Mouse (Mus musculus): ENCODE measurements around the gene Nme7. TPM values are rescaled to one million over a fixed set of nuclear protein-coding genes. Genes with fewer than 3 reads are reported as not detected.

Nme7 gene
- polyA plus RNA-seq, 1 experiment from 2014 or later: 31.0 TPM

DNA sequence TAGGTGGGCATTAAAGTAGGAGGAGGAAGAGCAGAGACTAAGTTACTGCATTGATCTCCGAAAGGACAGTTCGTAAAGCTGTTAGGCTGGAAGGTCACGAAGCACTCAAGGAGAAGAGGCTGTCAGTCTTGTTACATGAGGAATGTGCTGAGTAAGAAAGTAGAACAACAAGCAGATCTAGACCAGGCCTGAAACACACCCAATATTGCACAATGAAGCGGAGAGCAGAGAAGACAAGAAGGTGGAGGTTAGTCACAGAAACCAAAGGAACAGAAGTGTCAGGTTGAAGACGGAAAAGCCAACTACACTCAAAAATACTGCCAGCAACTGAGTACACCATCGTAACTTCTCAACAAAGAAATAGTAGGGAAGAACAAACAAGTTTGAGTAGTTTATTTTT, 9.8 kb upstream of the Nme7 start:
- no peak overlapping the region for H3K4me2 ChIP-seq

DNA sequence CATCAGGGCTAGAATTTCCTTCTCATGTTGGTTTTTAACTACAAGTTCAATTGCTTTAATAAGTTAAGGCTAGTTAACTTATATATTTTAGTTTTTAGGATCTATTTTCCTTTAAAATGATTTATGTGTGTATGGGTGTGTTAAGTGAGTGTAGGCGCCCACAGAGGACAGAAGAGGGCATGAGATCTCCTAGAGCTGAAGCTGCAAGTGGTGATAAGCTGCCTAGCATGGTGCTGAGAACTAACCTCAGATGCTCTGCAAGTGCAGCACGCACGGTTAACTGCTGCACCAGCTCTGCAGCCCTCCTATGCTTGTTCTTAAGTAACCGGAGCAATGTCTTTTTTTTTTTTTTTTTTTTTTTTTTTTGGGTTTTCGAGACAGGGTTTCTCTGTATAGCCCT, 7.4 kb upstream of the Nme7 start:
- Histone ChIP-seq H3K4me1 (replicated peaks) (no peaks in the 10 kb centered on the region), H3K9ac (no peak overlapping the region), H3K36me3 (peaks cover 81% of the 10 kb centered on the region), H3K4me3 (no peak overlapping the region), H3K9me3 (no peaks in the 10 kb centered on the region), H3K27ac (replicated peaks) (no peak overlapping the region), H3K4me2 (no peak overlapping the region), H3K27me3 (no peaks in the 10 kb centered on the region)
- no peak for ATAC-seq (ENCODE audit: low read depth)
- 95% methylated on average over 4 of the region's 5 CpGs for WGBS

More for the DNA sequence above, 9.8 kb upstream of the Nme7 start:
- Histone ChIP-seq H3K27me3 (no peaks in the 10 kb centered on the region), H3K4me1 (replicated peaks) (no peaks in the 10 kb centered on the region), H3K27ac (replicated peaks) (no peak overlapping the region), H3K9me3 (no peaks in the 10 kb centered on the region), H3K9ac (no peak overlapping the region), H3K36me3 (peaks cover 70% of the 10 kb centered on the region), H3K4me3 (no peak overlapping the region)
- no peak for ATAC-seq (ENCODE audit: low read depth)
- WGBS: 96% methylated on average over 6 of the region's 6 CpGs

DNA sequence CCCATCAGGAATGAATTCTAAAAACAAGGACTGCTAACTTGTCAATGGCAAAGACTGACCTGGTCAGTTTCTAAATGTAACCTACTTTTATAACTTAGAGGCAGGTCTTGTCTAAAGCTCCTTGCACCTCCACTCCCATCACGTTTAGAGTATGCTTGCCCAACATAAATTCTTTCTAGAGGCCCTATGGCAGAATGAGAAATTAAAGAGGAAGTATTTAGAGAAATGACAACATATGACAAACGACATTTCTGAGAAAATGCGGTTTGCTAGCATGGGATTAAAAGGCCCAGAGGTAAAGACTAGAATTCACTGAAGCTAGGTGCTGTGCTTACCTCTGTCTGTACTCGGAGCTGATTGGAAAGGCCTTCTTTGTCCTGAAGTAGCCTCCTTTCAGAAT, 2.0 kb upstream of the Nme7 start:
- no peak for ATAC-seq (ENCODE audit: low read depth)
- H3K4me3 ChIP-seq: no peak overlapping the region
- peaks cover 70% of the 10 kb centered on the region for H3K36me3 ChIP-seq
- H3K27ac ChIP-seq (replicated peaks): no peak overlapping the region
- 93% methylated on average over 4 of the region's 4 CpGs for WGBS
- no peaks in the 10 kb centered on the region for H3K9me3 ChIP-seq
- no peaks in the 10 kb centered on the region for H3K27me3 ChIP-seq
- H3K9ac ChIP-seq: no peak overlapping the region
- peaks cover 16% of the 10 kb centered on the region for H3K4me1 ChIP-seq (replicated peaks)
- H3K4me2 ChIP-seq: no peak overlapping the region

DNA sequence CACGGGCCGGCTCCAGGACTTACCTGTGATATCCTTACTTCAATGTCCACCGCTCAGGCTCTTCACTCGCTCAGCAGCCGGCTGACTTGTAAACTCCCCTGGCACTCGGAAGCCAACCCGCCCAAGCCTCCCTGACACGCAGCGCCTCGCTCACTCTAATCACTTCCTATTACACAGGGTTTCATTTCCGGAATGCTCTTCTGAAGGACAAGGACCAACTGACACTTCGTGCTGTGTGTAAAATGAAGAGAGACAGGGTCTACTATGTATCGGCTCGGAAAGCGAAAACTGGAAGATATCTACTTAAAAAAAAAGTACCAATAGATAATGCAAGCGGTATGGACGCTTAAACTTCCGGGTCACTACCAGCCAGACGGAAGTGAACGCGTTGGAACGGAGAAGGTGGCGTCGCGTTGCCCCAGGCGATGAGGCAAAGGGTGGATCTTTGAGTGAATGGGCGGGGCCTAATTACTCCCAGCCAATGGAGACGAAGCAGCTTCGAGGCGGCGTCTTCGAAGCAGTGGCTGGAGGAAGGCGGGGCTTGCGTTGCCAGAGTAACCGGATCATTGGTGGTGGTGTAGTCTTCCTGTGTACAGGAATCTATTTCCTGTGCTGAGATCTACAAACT, 3.3 kb downstream of the Nme7 start, which contains the start of gene Blzf1:
Gene Blzf1 (minus strand): TSS at position 366 of the 628 bp plus-strand sequence.
- WGBS: under 1% methylated on average over 35 of the region's 35 CpGs
- peaks cover 20% of the 10 kb centered on the region for H3K36me3 ChIP-seq
- no peaks in the 10 kb centered on the region for H3K27me3 ChIP-seq
- peaks cover 29% of the 10 kb centered on the region for H3K4me1 ChIP-seq (replicated peaks)
- H3K4me2 ChIP-seq: peak within 1 kb of the TSS; percentile 86
- no peaks in the 10 kb centered on the region for H3K9me3 ChIP-seq
- H3K27ac ChIP-seq (replicated peaks): peak within 1 kb of the TSS; percentile 76
- H3K9ac ChIP-seq: peak within 1 kb of the TSS; percentile 79
- peak within 1 kb of the TSS; percentile 79 for H3K4me3 ChIP-seq
- ATAC-seq (ENCODE audit: low read depth): peak; percentile 99

DNA sequence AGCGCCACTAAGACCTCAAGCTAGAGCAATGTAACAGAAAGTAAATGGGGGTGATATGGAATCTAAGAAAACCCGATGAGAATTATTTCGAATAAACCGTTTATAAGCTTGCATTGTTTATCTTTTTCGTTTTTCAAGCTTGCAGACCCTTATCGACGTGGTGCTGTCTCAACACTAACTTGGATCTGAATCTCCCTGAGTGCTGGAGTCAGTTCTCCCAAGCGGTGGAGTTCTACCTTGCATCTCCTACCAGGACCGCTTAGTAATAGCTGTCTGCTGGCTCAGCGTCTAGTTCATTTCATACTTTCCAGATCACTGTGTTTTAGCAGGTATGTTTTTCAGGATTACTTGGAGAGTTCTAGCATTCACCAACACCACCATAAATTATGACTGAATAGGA, 4.0 kb downstream of the Nme7 start:
- ATAC-seq (ENCODE audit: low read depth): peak; percentile 32
- Histone ChIP-seq H3K36me3 (peaks cover 19% of the 10 kb centered on the region), H3K9ac (peak overlapping the region; percentile 72), H3K4me1 (replicated peaks) (peaks cover 29% of the 10 kb centered on the region), H3K9me3 (no peaks in the 10 kb centered on the region), H3K27me3 (no peaks in the 10 kb centered on the region), H3K4me3 (peak overlapping the region; percentile 79), H3K27ac (replicated peaks) (peak overlapping the region; percentile 71), H3K4me2 (peak overlapping the region; percentile 86)
- 11% methylated on average over 10 of the region's 10 CpGs for WGBS

DNA sequence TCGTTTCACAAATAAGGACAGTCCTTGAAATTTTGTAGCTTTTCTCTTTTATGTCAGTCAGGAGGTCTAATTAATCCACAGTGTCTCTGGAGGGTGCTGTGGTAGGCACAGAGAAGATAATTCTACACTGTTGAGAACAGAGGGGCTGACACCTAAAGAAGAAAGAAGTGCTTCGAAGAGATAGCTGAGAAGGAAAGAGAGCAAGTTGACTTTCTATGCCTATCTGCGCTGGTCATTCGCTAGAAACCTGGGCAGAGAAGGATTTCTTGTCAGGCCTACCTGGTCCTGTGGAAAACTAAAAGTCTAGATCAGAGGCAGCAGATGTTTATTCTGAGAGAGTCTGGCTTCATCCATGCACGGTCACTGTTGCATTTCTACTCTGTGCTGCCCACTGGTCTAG, 10.2 kb downstream of the Nme7 start:
- no peak overlapping the region for H3K4me2 ChIP-seq
- H3K27ac ChIP-seq (replicated peaks): no peak overlapping the region
- peaks cover 5% of the 10 kb centered on the region; the same call in 1 of the 2 replicates for H3K4me1 ChIP-seq (replicated peaks)
- H3K36me3 ChIP-seq: peaks cover 24% of the 10 kb centered on the region
- no peak overlapping the region for H3K9ac ChIP-seq
- H3K4me3 ChIP-seq: no peak overlapping the region
- H3K9me3 ChIP-seq: no peaks in the 10 kb centered on the region
- no peak for ATAC-seq (ENCODE audit: low read depth)
- WGBS: 96% methylated on average over 5 of the region's 5 CpGs
- H3K27me3 ChIP-seq: no peaks in the 10 kb centered on the region

DNA sequence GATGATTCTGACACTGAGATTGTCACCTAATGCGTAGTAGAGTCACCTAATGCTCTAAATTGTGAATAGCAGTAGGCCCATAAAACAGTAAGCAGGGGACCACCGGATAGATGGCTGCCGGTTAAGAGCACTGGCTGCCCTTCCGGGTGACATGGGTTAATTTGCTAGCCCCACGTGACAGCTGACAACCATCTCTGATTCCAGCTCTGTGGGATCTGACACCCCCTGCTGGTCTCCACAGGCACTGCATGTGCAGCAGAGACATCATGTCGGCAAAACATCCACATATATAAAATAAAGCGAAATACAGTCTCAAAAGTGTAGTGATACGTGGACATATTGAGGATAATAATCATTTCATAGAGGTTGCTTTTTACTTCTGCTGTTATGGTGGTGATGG, 11.3 kb downstream of the Nme7 start:
- Histone ChIP-seq H3K9me3 (no peaks in the 10 kb centered on the region), H3K36me3 (peaks cover 24% of the 10 kb centered on the region), H3K4me2 (no peak overlapping the region), H3K9ac (no peak overlapping the region), H3K27ac (replicated peaks) (no peak overlapping the region), H3K27me3 (no peaks in the 10 kb centered on the region), H3K4me3 (no peak overlapping the region), H3K4me1 (replicated peaks) (0 out of 2 replicates have a peak, but pooled peaks cover 4% of the 10 kb centered on the region)
- WGBS: 66% methylated on average over 8 of the region's 8 CpGs
- ATAC-seq (ENCODE audit: low read depth): no peak

DNA sequence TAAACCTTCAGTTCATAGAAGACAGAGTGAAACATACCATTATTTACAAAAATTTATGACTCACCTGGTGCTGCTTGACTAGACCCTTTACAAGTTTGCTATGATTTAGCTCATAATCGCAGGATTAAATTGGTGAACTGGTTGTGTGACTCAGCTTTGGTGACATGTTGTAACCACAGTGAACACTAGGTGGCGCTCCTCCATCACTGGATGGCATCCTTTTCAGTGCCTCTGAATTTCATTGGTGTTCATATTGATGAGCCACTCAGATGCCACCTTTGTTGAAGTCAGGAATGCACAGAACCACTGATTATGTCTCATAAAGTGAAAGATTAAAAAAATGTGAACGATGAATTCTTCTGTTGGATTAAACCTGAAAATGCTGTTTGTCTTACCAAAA, 12.8 kb downstream of the Nme7 start:
- H3K9ac ChIP-seq: no peak overlapping the region
- no peak overlapping the region for H3K27ac ChIP-seq (replicated peaks)
- peaks cover 24% of the 10 kb centered on the region for H3K36me3 ChIP-seq
- no peak overlapping the region for H3K4me2 ChIP-seq
- no peak overlapping the region for H3K4me3 ChIP-seq
- WGBS: 39% methylated on average over 3 of the region's 3 CpGs
- no peaks in the 10 kb centered on the region for H3K9me3 ChIP-seq
- ATAC-seq (ENCODE audit: low read depth): peak; percentile 71
- H3K4me1 ChIP-seq (replicated peaks): 0 out of 2 replicates have a peak, but pooled peaks cover 13% of the 10 kb centered on the region
- no peaks in the 10 kb centered on the region for H3K27me3 ChIP-seq

DNA sequence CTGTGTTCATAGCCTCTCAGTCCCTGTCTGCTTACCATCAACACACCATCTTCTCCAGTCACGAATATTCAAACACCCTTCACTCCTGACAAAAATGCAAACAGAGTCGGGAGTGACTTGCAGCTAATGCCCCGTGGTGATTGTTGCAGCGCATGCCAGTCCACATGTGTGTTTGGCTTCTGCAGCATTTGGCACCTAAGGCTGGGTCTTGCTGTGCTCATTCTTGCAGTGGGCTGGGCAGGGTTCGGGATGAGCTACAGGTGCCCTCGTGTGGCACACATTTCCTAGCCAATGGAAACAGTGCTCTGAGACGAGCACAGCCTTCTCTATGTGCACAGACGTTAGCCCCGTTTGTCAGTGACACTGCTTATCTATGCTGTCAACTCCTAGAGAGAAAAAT, 13.3 kb downstream of the Nme7 start:
- H3K36me3 ChIP-seq: peaks cover 24% of the 10 kb centered on the region
- no peak overlapping the region for H3K4me2 ChIP-seq
- H3K4me1 ChIP-seq (replicated peaks): 0 out of 2 replicates have a peak, but pooled peaks cover 13% of the 10 kb centered on the region
- no peaks in the 10 kb centered on the region for H3K27me3 ChIP-seq
- 0 out of 2 replicates have a peak overlapping the region, but pooled peaks have one; percentile 34 for H3K9ac ChIP-seq
- 87% methylated on average over 9 of the region's 9 CpGs for WGBS
- H3K27ac ChIP-seq (replicated peaks): no peak overlapping the region
- ATAC-seq (ENCODE audit: low read depth): 0 out of 2 replicates have a peak, but pooled peaks have one; percentile 13
- no peaks in the 10 kb centered on the region for H3K9me3 ChIP-seq
- no peak overlapping the region for H3K4me3 ChIP-seq

DNA sequence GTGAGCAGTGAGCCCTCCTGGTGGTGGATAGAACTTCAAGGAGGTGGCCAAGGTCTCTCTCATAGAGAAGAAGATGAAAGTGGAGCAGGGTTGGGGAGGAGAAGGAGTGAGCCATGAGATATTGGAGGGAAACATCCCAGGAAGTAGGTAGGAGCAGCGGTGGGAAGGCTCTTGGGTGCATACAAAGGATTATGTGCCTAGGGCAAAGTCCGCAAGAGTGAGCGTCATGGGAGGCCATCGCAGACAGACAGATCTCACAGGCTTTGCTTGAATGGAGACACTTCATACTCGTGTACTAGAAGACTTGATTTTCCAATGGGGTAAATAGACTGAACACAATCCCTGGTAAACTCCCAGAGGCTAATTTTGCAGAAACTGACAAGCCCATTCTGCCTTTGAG, 14.6 kb downstream of the Nme7 start:
- 92% methylated on average over 5 of the region's 5 CpGs for WGBS
- H3K27ac ChIP-seq (replicated peaks): no peak overlapping the region
- H3K4me3 ChIP-seq: no peak overlapping the region

DNA sequence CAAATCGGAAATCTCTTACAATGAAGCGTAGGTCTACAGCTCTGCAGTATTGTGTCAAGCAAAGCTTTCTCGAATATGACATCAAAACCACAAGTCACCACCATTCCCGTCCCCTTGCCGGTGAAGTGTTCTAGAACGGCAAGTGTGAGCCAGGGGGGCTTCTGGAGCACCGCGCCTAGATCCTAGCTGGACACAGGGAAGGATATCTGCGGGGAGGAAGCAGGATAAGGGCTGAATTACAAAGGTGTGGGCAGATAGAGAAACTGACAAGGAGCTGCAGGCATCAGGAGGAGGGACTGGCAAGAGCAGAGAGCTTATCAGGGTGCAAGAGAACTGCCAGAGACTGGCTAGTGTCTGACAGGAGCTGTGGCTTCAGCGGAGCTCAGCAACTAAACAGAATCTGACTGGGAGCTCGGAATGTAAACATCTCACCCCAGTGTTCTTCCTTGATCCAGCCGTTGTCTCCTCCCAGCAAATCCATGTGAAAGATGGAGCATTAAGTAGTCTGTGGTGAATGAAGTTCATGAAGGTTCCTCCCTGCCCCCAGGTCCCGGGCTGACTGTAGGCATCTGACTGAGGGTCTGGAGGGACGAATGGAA, 15.7 kb downstream of the Nme7 start:
- H3K27me3 ChIP-seq: no peaks in the 10 kb centered on the region
- H3K9me3 ChIP-seq: no peaks in the 10 kb centered on the region
- no peak overlapping the region for H3K9ac ChIP-seq
- 0 out of 2 replicates have a peak, but pooled peaks cover 13% of the 10 kb centered on the region for H3K4me1 ChIP-seq (replicated peaks)
- H3K4me2 ChIP-seq: no peak overlapping the region
- no peak overlapping the region for H3K4me3 ChIP-seq
- no peak for ATAC-seq (ENCODE audit: low read depth)
- no peak overlapping the region for H3K27ac ChIP-seq (replicated peaks)
- peaks cover 5% of the 10 kb centered on the region; the same call in 1 of the 2 replicates for H3K36me3 ChIP-seq
- WGBS: 85% methylated on average over 14 of the region's 14 CpGs

More for the DNA sequence above, 14.6 kb downstream of the Nme7 start:
- H3K9me3 ChIP-seq: no peaks in the 10 kb centered on the region
- no peak overlapping the region for H3K4me2 ChIP-seq
- ATAC-seq (ENCODE audit: low read depth): no peak
- H3K4me1 ChIP-seq (replicated peaks): 0 out of 2 replicates have a peak, but pooled peaks cover 13% of the 10 kb centered on the region
- H3K9ac ChIP-seq: no peak overlapping the region
- no peaks in the 10 kb centered on the region for H3K27me3 ChIP-seq
- peaks cover 13% of the 10 kb centered on the region; the same call in 1 of the 2 replicates for H3K36me3 ChIP-seq

DNA sequence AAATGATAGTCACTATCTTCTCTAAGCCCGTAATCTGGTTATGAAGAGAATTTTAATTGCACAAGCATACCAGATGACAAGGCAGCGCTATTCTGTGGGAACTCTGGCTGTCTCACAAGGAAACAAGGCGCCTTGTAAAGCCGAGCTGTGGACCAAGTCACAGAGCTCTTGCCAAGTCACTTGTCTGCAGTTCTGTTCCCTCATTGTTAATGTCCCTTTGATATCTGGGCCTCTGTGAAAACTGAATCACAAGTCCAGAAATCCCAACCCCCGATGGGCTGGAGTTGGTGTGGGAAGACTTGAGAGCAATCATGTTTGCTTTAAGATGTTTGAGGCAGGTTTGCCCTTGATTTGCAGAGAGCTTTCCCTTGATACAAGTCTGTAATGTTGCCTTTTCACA, 16.8 kb downstream of the Nme7 start:
- H3K27ac ChIP-seq (replicated peaks): no peak overlapping the region
- H3K9me3 ChIP-seq: no peaks in the 10 kb centered on the region
- no peaks in the 10 kb centered on the region for H3K27me3 ChIP-seq
- no peak overlapping the region for H3K4me2 ChIP-seq
- WGBS: 74% methylated on average over 5 of the region's 5 CpGs
- no peak for ATAC-seq (ENCODE audit: low read depth)
- no peak overlapping the region for H3K4me3 ChIP-seq
- H3K4me1 ChIP-seq (replicated peaks): 0 out of 2 replicates have a peak, but pooled peaks cover 13% of the 10 kb centered on the region
- peaks cover 5% of the 10 kb centered on the region; the same call in 1 of the 2 replicates for H3K36me3 ChIP-seq
- H3K9ac ChIP-seq: no peak overlapping the region
